Mouse (Mus musculus) ES-E14 (cell line): ENCODE measurements around the gene Ccdc85c.

Experiments used
- CHD2 ChIP-seq: IDR thresholded peaks from 2 replicates; pipeline ENCODE4 v1.6.1; 2014; ENCODE audit warnings: mild to moderate bottlenecking, low read depth, low read length, inconsistent platforms
- HCFC1 ChIP-seq: IDR thresholded peaks from 2 replicates; pipeline ENCODE4 v1.6.1; 2012; ENCODE audit warnings: low read length, inconsistent platforms, borderline replicate concordance; ENCODE audit not compliant: insufficient read depth
- MAFK ChIP-seq: IDR thresholded peaks from 2 replicates; pipeline ENCODE4 v1.6.1; 2014; ENCODE audit warnings: mild to moderate bottlenecking, low read depth, low read length, inconsistent platforms; ENCODE audit not compliant: insufficient read depth
- ZC3H11A ChIP-seq: IDR thresholded peaks from 2 replicates; pipeline ENCODE4 v1.6.1; 2012; ENCODE audit warnings: low read depth, mild to moderate bottlenecking, inconsistent platforms, low read length, borderline replicate concordance
- ZNF384 ChIP-seq: IDR thresholded peaks from 2 replicates; pipeline ENCODE4 v1.6.1; 2012; ENCODE audit warnings: low read depth, low read length, inconsistent platforms

DNA sequence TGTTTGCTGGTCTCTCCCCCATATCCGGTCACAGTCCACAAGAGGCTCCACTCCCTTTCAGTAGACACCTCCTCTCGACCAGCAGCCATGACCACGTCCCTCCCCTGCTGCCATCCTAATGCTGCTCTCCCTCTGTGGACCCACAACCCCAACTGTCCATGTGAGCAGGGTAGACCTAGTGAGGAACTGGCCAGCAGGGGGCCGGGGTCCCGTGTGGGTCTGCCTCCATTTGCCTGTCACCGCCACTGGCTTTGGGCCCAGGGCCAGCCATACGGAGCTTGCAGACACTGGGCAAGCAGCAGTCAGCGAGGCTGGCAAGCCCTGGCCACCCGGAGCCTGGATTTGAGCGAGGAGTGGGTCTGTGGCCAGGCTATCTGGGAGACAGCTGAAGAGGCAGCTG, 54.0 kb downstream of the Ccdc85c start:
- TF ChIP-seq CHD2 (no peak), HCFC1 (no peak), ZNF384 (no peak), ZC3H11A (no peak), MAFK (no peak)
